Mouse (Mus musculus) MEL (cell line): ENCODE measurements around the gene Setd5.

Source experiments
- POLR2A ChIP-seq, 2 experiments: IDR thresholded peaks; 2 replicates each; pipeline ENCODE4 v1.6.1; 2011 to 2012; ENCODE audit warnings: low read length in 2 of 2, mild to moderate bottlenecking in 2 of 2, control low read depth in 1 of 2, improper control_type of control experiment in 1 of 2, low read depth in 1 of 2, moderate library complexity in 1 of 2; ENCODE audit not compliant: control insufficient read depth in 1 of 2, insufficient read depth in 1 of 2, poor library complexity in 1 of 2
- ZKSCAN1 ChIP-seq: IDR thresholded peaks from 2 replicates; pipeline ENCODE4 v1.6.1; 2012; ENCODE audit warnings: low read depth, mild to moderate bottlenecking, inconsistent platforms, low read length, improper control_type of control experiment, moderate library complexity

- no peak for TF ChIP-seq ZKSCAN1
- TF ChIP-seq POLR2A (IDR thresholded peaks at IDR 0.05; ENCODE audit: control insufficient read depth in 1 of 2, insufficient read depth in 1 of 2, low read depth in 1 of 2, low read length in 2 of 2, poor library complexity in 1 of 2), result no peak
Measured at GRCm38 (mm10) chr6:113172011-113172410, 94.8 kb downstream of the Setd5 start.
